Mouse (Mus musculus): Measurements from ENCODE around the gene Ypel3.

DNA sequence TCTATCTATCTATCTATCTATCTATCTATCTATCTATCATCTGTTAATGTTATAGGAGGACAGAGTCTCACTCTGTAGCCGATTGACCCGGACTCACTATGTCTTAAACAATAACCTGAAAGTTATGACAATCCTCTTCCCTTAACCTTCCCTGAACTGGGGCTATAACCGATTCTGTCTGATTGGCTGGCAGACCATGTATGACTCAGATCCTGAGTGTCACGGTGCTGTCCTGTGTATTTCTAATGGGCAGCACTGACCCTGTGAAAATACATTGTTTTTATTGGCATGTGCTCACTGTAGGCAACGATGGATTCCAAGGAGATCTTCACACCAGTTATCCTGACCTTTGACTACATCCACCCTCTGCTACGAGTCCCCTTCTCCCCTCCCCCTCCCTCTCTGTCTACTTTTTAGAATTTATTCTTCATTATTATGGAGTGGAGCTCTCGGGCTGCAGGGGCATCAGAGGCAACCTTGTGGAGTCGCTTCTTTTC, 39.0 kb downstream of the Ypel3 start:
- TF ChIP-seq CTCF (conservative IDR thresholded peaks at IDR 0.05 in 1 of 2, IDR thresholded peaks at IDR 0.05 in 1 of 2; ENCODE audit: low read depth in 2 of 2, low read length in 2 of 2) (no peak), UBTF (IDR thresholded peaks at IDR 0.05; ENCODE audit: low read depth, low read length) (no peak), MAFK (IDR thresholded peaks at IDR 0.05; ENCODE audit: insufficient replicate concordance, low read length) (no peak), CHD1 (IDR thresholded peaks at IDR 0.05; ENCODE audit: low read depth, low read length) (no peak), ELF1 (IDR thresholded peaks at IDR 0.05; ENCODE audit: low read depth, low read length) (no peak), E2F4 (IDR thresholded peaks at IDR 0.05; ENCODE audit: insufficient replicate concordance, low read depth, low read length) (no peak), CHD2 (IDR thresholded peaks at IDR 0.05; ENCODE audit: low read length) (no peak), KAT2A (IDR thresholded peaks at IDR 0.05; ENCODE audit: insufficient replicate concordance, low read length) (no peak), USF1 (IDR thresholded peaks at IDR 0.05; ENCODE audit: low read depth, low read length) (no peak), POLR2A (IDR thresholded peaks at IDR 0.05; ENCODE audit: low read depth, low read length) (no peak), EP300 (IDR thresholded peaks at IDR 0.05; ENCODE audit: low read length) (no peak), BHLHE40 (IDR thresholded peaks at IDR 0.05; ENCODE audit: low read depth, low read length) (no peak)

Data from CH12.LX (cell line).